Mouse (Mus musculus) heart, adult 2 months (tissue): ENCODE results near the gene Cpne2.

Experiments used
- CTCF ChIP-seq: fragments of 200-600 bp; IDR thresholded peaks from 2 replicates; pipeline ENCODE4 v1.8.1; 2022; ENCODE audit warnings: antibody characterized with exemption, mild to moderate bottlenecking, moderate library complexity
- POLR2A ChIP-seq: fragments of 200-500 bp; IDR thresholded peaks from 2 replicates; pipeline ENCODE4 v1.6.1; 2011; ENCODE audit warnings: mild to moderate bottlenecking, low read depth, low read length, control low read depth; ENCODE audit not compliant: insufficient read depth

DNA sequence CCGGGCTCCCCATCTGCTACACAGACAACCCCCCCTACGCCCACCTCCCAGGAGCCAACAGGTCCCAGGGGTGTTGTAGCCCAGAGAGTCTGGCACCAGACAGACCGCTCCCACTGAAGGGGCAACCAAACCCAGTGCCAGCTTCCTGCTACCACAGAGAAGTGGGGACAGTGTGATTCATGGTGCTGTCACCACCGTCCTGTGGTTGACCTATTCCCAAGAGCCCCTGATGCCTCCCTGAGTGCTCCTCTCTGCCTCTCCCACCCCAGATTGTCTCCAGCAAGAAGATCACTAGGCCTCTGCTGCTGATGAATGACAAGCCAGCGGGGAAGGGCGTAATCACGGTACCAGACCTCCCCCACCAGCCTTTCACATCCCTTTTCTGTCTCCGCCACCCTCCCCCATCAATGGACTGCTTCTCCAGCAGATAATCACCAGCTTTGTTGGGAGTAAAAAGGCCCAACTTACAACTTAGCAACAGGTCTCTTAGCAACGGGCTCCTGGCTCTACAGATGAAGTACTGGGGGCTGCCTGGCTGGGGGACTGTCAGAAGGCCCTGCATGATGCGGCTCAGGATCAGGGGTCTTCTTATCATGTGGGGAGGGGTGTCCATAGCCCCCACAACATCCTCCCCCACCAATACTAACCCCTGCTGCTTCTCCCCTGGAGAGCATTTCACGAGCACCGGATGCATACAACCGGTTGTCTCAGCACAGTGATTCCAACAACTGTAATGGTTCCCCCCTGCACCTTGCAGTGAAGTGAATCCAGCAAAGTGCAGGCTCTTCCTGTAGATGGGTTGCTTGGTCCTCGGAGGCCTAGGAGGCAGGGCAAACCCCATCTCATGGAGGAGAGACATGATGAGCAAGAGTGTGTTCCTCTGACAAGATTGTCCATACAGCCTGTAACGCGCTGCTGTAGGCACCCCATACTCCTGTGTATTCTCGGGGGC is 19.0 kb downstream of the Cpne2 start:
- no peak for TF ChIP-seq CTCF
- TF ChIP-seq POLR2A, result no peak
